Mouse (Mus musculus): ENCODE measurements around the gene Chat.

DNA sequence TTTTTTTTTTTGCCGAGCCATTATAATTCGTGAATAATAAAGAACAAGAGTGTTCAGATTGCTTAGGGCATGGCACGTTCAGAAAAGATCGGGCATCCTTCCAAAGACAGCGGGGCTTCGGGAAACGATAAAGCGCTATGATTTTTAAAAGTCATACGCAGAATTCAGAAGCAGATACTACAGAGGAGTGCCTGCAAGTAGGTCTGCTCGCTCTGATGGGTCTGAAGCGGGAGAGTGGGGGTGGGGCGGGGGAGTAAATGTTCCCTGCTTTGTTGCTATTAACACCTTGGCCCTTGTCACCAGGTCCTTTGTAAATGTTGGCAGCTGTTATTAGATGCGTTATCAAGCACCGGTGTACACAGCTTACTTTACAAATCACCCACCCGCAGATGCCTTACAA is 84.2 kb downstream of the Chat start:
- TF ChIP-seq CTCF (IDR thresholded peaks at IDR 0.05; ENCODE audit: control insufficient read depth, insufficient read depth, insufficient replicate concordance, low read depth, low read length) (no peak), POLR2A (IDR thresholded peaks at IDR 0.05; ENCODE audit: control insufficient read depth, low read depth, low read length) (no peak)

All from testis, adult 2 months (tissue).